Mouse (Mus musculus) adrenal gland, postnatal 25 days (tissue): ENCODE measurements around the gene Fitm1. TPM values are rescaled to one million over a fixed set of nuclear protein-coding genes. Genes with fewer than 3 reads are reported as not detected.

ENCODE experiments used
- DNase-seq: peaks from one replicate; pipeline ENCODE4 v3.0.0; 2021; ENCODE audit warnings: mixed read lengths
- total RNA-seq: library from RNA; stranded (reverse); gene quantifications from 2 replicates; pipeline ENCODE4 v1.2.3, GENCODE M21; 2021

Fitm1 gene
- total RNA-seq, 1 experiment from 2014 or later, result 2.6 TPM

GRCm38 (mm10) chr14:55598521-55599390, 23.3 kb downstream of the Fitm1 start:
- DNase-seq, result no peak

DNA sequence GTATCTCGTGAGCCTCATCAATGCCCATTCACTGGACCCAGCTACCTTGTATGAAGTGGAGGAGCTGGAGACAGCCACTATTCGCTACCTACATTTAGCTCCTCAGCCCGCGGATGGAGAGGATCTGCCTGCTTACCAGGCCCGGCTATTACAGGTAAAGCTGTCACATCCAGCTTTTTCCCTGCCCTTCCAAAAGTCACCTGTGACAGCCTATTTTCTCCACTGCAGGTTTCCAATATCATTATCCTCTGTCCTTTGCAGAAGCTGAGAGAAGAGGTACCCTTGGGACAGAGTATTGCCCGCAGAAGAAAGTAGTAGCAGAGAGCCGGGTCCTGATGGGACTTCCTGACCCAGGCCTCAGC, 27.8 kb downstream of the Fitm1 start, which contains the start of gene Irf9:
TSS of gene Irf9 (plus strand) at position 301 of the 362 bp plus-strand sequence.
- DNase-seq, result no peak

GRCm38 (mm10) chr14:55603633-55604576, 28.5 kb downstream of the Fitm1 start:
- DNase-seq, result peak; percentile 86

DNA sequence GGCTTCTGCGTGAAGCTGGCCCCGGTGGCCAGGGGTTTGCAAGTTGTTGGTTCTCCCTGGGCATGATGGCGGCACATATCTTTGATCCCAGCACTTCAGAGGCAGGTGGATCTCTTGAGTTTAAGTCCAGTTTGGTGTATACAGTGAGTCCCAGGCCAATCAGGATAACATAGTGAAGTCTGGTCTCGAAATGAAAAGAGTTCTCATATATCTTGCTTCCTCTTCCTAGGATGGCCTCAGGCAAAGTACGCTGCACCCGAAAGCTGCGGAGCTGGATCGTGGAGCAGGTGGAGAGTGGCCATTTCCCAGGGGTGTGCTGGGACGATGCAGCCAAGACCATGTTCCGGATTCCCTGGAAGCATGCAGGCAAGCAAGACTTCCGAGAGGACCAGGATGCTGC, 29.4 kb downstream of the Fitm1 start:
- no peak for DNase-seq

DNA sequence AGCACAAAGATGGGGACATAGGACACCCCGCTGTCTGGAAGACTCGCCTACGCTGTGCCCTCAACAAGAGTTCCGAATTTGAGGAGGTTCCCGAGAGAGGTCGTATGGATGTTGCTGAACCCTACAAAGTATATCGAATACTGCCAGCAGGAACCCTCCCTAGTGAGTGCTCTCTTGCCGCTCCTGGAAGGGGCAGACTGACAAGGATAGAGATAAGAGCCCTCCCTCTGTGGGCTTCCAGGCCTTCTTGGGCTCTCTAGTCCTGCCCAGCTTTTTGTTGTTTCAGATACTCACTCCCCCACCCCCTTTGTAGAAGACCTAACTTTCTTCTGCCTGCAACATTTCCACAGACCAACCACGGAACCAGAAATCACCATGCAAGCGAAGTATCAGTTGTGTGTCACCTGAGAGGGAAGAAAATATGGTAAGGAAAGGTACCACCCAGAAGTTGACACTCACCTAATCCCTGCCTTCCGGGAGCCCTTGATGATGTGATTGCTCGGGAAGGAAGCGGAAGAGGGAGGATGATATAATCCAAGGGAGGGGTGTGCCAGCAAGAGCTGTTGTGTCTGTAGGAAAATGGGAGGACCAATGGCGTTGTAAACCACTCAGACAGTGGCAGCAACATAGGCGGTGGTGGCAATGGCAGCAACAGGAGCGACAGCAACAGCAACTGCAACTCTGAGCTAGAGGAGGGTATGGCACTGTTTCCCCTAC, 30.5 kb downstream of the Fitm1 start:
- DNase-seq, result no peak

DNA sequence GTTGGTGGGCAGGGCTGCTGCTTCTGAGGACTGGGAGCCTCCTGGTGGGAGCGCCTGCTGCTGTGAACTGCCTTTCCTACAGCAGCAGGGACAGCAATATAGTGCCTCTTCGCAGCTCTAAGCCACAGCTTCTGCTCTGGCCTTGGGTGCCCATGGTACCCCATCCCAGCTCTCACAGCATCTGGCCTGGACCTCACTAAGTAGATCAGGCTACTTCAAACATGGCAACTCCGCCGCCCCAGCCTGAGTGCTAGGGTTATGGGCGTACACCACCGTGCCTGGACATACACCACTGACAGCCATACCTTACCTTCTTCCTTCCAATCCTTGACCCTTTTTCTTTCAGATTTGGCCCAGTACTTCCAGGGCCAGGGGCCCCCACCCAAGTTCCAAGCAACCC, 32.9 kb downstream of the Fitm1 start:
- DNase-seq, result no peak

GRCm38 (mm10) chr14:55613346-55613745, 37.9 kb downstream of the Fitm1 start:
- DNase-seq, result no peak

- no peak for DNase-seq
Measured at GRCm38 (mm10) chr14:55614565-55615178, 39.3 kb downstream of the Fitm1 start.

DNA sequence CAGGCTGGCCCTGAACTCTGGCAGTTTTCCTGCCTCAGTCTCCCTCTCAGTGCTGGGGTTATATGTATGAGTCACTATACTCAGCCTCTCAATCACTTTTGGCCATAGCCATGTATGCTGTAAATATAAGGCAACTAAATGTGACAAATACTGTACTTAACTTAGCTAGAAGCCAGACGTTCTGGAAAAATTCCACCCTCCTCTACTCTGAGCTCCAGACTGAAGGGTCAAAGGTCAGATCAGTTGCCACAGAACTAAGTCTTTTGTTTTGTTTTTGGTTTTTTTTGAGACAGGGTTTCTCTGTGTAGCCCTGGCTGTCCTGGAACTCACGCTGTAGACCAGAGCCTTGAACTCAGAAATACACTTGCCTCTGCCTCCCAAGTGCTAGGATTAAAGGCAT, 40.5 kb downstream of the Fitm1 start:
- DNase-seq, result no peak

DNA sequence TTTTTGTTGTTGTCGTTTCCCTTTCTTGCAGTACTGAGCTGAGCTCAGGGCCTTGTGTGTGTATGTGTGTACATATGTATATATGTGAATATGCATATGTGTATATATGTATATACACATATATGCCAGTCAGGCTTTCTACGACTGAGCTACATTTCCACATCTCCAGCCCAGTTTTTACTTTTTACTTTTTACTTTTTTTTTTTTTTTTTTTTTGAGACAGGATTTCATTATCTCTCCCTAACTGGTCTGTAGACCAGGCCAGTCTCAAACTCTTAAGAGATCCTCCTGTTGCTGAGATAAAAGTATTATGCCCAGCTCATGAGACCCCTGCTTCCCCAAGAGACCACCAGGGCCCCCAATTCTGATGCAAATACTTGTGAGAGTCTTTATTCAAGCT, 41.4 kb downstream of the Fitm1 start:
- DNase-seq, result no peak

- DNase-seq, result peak; percentile 39
Measured at GRCm38 (mm10) chr14:55617822-55618221, 42.4 kb downstream of the Fitm1 start, which contains the start of gene Rec8. TSS of gene Rec8 (plus strand) at chr14:55618037.

GRCm38 (mm10) chr14:55618486-55619195, 43.2 kb downstream of the Fitm1 start:
- DNase-seq, result no peak

Other genes starting within 250 kb of the Fitm1 start
- gene Dhrs4, start 96.9 kb upstream of the Fitm1 start, total RNA-seq, result 83.7 and 89.8 TPM in 2 replicates
- gene Carmil3, start 85.0 kb upstream of the Fitm1 start, total RNA-seq, result 7.3 and 9.6 TPM in 2 replicates
- 0.12 TPM in 1 of 2 replicates, not detected in the other for gene Cpne6, start 65.2 kb upstream of the Fitm1 start, total RNA-seq
- not detected in 2 replicates for gene Nrl, start 50.6 kb upstream of the Fitm1 start, total RNA-seq
- gene Pck2, start 35.4 kb upstream of the Fitm1 start, total RNA-seq, result 33.9 and 46.2 TPM in 2 replicates
- gene Dcaf11, start 15.6 kb upstream of the Fitm1 start, total RNA-seq, result 131 and 160 TPM in 2 replicates
- 2.6 TPM in 1 of 2 replicates, not detected in the other for gene A730061H03Rik, start 15.2 kb upstream of the Fitm1 start, total RNA-seq
- gene Psme1, start 2.5 kb downstream of the Fitm1 start, total RNA-seq, result 328 and 383 TPM in 2 replicates
- gene Emc9, start 9.7 kb downstream of the Fitm1 start, total RNA-seq, result 34.5 and 61.6 TPM in 2 replicates
- 357 and 368 TPM in 2 replicates for gene Psme2, start 15.5 kb downstream of the Fitm1 start, total RNA-seq
- 37.4 and 49.3 TPM in 2 replicates for gene Rnf31, start 16.1 kb downstream of the Fitm1 start, total RNA-seq
- 24.2 and 24.8 TPM in 2 replicates for gene Irf9, start 28.0 kb downstream of the Fitm1 start, total RNA-seq
- gene Rec8, start 42.4 kb downstream of the Fitm1 start, total RNA-seq, result 13.6 TPM in 2 replicates
- 100 and 141 TPM in 2 replicates for gene Ipo4, start 60.3 kb downstream of the Fitm1 start, total RNA-seq
- 2.4 and 2.5 TPM in 2 replicates for gene Gm49378, start 62.3 kb downstream of the Fitm1 start, total RNA-seq
- gene Tm9sf1, start 68.2 kb downstream of the Fitm1 start, total RNA-seq, result 81.1 and 98.6 TPM in 2 replicates
- 2.6 and 2.9 TPM in 2 replicates for gene Tssk4, start 74.6 kb downstream of the Fitm1 start, total RNA-seq
- gene Mdp1, start 84.9 kb downstream of the Fitm1 start, total RNA-seq, result 73.5 and 88.6 TPM in 2 replicates
- 28.0 and 32.2 TPM in 2 replicates for gene Gmpr2, start 96.3 kb downstream of the Fitm1 start, total RNA-seq
- 347 and 352 TPM in 2 replicates for gene Nedd8, start 96.5 kb downstream of the Fitm1 start, total RNA-seq
- gene Tinf2, start 106.2 kb downstream of the Fitm1 start, total RNA-seq, result 30.0 and 36.4 TPM in 2 replicates
- not detected in 2 replicates for gene Tgm1, start 138.3 kb downstream of the Fitm1 start, total RNA-seq
- gene Rabggta, start 146.6 kb downstream of the Fitm1 start, total RNA-seq, result 23.7 and 28.1 TPM in 2 replicates
- gene Dhrs1, start 170.1 kb downstream of the Fitm1 start, total RNA-seq, result 75.8 and 77.4 TPM in 2 replicates
- gene Nop9, start 170.1 kb downstream of the Fitm1 start, total RNA-seq, result 20.9 and 24.4 TPM in 2 replicates
- 0.79 and 2.9 TPM in 2 replicates for gene Cideb, start 182.8 kb downstream of the Fitm1 start, total RNA-seq
- 0.12 TPM in 1 of 2 replicates, not detected in the other for gene Ltb4r2, start 185.8 kb downstream of the Fitm1 start, total RNA-seq
- gene Ltb4r1, start 190.3 kb downstream of the Fitm1 start, total RNA-seq, result not detected in 2 replicates
- 8.0 and 10.2 TPM in 2 replicates for gene Adcy4, start 208.5 kb downstream of the Fitm1 start, total RNA-seq
- gene Ripk3, start 213.2 kb downstream of the Fitm1 start, total RNA-seq, result 2.9 and 3.6 TPM in 2 replicates
- gene Nfatc4, start 247.5 kb downstream of the Fitm1 start, total RNA-seq, result 19.9 and 30.5 TPM in 2 replicates